Mouse (Mus musculus): ENCODE results near the gene Cbfa2t3.

GRCm38 (mm10) chr8:122673989-122674388 is 24.9 kb downstream of the Cbfa2t3 start:
- TF ChIP-seq CTCF (IDR thresholded peaks at IDR 0.05 in 2 of 3, conservative IDR thresholded peaks at IDR 0.05 in 1 of 3; ENCODE audit: control insufficient read depth in 1 of 3, insufficient read depth in 1 of 3, low read depth in 2 of 3, low read length in 3 of 3, poor library complexity in 1 of 3, severe bottlenecking in 1 of 3): no peak
- no peak for TF ChIP-seq NELFE (IDR thresholded peaks at IDR 0.05; ENCODE audit: low read depth, low read length)

Measured in MEL (cell line).